Mouse (Mus musculus): ENCODE data around the gene Gm15517. TPM values are rescaled to one million over a fixed set of nuclear protein-coding genes. Genes with fewer than 3 reads are reported as not detected.
A peak's percentile ranks its signal among the peaks of the same experiment; 100 is the strongest.
"Not testable (repeated sequence)": the region's sequence is repeated elsewhere in the genome, so short reads cannot be mapped to it uniquely, and the experiment has no call there.

Gm15517 gene
- total RNA-seq (2021): not detected
- long read RNA-seq, experiment 1: 0 reads
- long read RNA-seq, experiment 2: 0 reads

GRCm38 (mm10) chr7:44261147-44261546, at the start of gene Gm15517:
Gene Gm15517, plus strand, starts transcription at chr7:44261447.
- no peak for DNase-seq

GRCm38 (mm10) chr7:44215645-44216044, 45.6 kb upstream of the Gm15517 start, which contains the start of gene Klk1b5:
Gene Klk1b5, plus strand, starts transcription at chr7:44215945.
- no peak for DNase-seq

GRCm38 (mm10) chr7:44221601-44222000, 39.6 kb upstream of the Gm15517 start:
- not testable (repeated sequence) for DNase-seq

- not testable (repeated sequence) for DNase-seq
These were observed 38.9 kb upstream of the Gm15517 start for GRCm38 (mm10) chr7:44222335-44222734.

GRCm38 (mm10) chr7:44225076-44225475, 36.2 kb upstream of the Gm15517 start, which contains the start of gene Klk1:
Gene Klk1, plus strand, starts transcription at chr7:44225360.
- DNase-seq: no peak

GRCm38 (mm10) chr7:44235909-44236308, 25.3 kb upstream of the Gm15517 start, which contains the start of gene Gm36864:
Gene Gm36864, plus strand, starts transcription at chr7:44236177.
- no peak for DNase-seq

GRCm38 (mm10) chr7:44239913-44240312, 21.3 kb upstream of the Gm15517 start:
- no peak for DNase-seq

- no peak for DNase-seq
These were observed 20.5 kb upstream of the Gm15517 start for GRCm38 (mm10) chr7:44240712-44241111.

GRCm38 (mm10) chr7:44241163-44241562, 20.1 kb upstream of the Gm15517 start:
- no peak for DNase-seq

- DNase-seq: no peak
These were observed 17.2 kb upstream of the Gm15517 start for GRCm38 (mm10) chr7:44244080-44244479.

- DNase-seq: peak; percentile 92 to 96
These were observed 14.9 kb upstream of the Gm15517 start, which contains the start of the genes 1700028J19Rik and 2410002F23Rik for GRCm38 (mm10) chr7:44246055-44246983. Gene 1700028J19Rik, minus strand, starts transcription at chr7:44246695. Gene 2410002F23Rik, plus strand, starts transcription at chr7:44246722.

GRCm38 (mm10) chr7:44246984-44247470, 14.2 kb upstream of the Gm15517 start:
- peak in 1 of 2 experiments; percentile 24 for DNase-seq

- DNase-seq: no peak
These were observed 13.3 kb upstream of the Gm15517 start for GRCm38 (mm10) chr7:44247971-44248370.

GRCm38 (mm10) chr7:44249248-44249647, 12.0 kb upstream of the Gm15517 start:
- no peak for DNase-seq

GRCm38 (mm10) chr7:44250732-44251275, 10.4 kb upstream of the Gm15517 start:
- DNase-seq: not testable (repeated sequence)

GRCm38 (mm10) chr7:44253023-44253616, 8.1 kb upstream of the Gm15517 start:
- DNase-seq: no peak

- DNase-seq: no peak
These were observed 6.3 kb upstream of the Gm15517 start for GRCm38 (mm10) chr7:44254930-44255329.

GRCm38 (mm10) chr7:44257278-44257677, 4.0 kb upstream of the Gm15517 start, which contains the start of gene Acp4:
Gene Acp4, minus strand, starts transcription at chr7:44257378.
- DNase-seq: no peak

GRCm38 (mm10) chr7:44260410-44260809, 837 bp upstream of the Gm15517 start:
- DNase-seq: no peak

GRCm38 (mm10) chr7:44262791-44263643, 1.8 kb downstream of the Gm15517 start:
- DNase-seq: peak; percentile 91 to 99

- DNase-seq: no peak
These were observed 6.9 kb downstream of the Gm15517 start for GRCm38 (mm10) chr7:44268117-44268516.
